ENCODE assay signal across 9 mouse cellular contexts in the genomic region with DNA sequence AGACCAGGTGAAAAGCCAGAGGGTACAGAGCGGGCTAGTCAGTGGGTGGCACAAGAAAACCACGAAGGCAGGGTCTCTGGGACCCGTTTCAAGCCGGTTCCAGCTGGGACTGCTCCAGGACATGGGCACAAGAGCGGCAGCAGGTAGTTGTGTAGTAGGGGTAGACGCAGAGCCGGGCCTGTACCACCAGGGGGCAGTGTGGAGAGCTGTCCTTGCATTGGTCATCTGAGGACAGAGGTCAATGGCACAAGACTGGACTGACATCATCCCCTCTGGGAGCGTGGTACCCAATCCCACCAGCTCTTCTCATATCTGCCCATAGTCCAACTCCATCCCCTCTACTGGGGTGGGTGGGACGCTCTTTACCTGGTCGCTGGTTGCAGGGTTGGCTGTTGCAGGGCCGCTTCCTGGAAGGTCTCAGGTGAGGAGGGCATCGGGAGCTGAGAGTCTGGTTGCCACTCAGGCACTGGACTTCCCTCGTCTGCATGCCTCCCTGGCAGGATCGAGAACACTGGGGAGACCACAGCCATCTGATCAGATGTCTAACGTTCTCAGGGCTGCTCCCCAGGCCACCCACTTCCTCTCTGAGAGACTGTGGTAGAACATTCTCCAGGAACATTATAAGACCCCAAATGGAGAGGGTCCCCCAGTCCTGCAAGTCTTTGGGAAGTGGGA. TPM values are rescaled to one million over a fixed set of nuclear protein-coding genes. Genes with fewer than 3 reads are reported as not detected.
DNase-seq lines count a peak whose midpoint lies in the region; ATAC-seq and TF ChIP-seq lines count a peak whose summit lies in the region.
"Had no signal": no experiment of that assay in that cellular context is flagged by ENCODE, and none has a peak within 500 bp of the region (broad histone marks: within the 10 kb centered on the region; RNA-seq: fewer than 3 reads in every experiment).

No protein-coding gene starts in this region.

- WGBS in midbrain, embryonic 11.5 days = 55% methylated on average over 15 of the region's 15 CpGs
- 62% methylated on average over 15 of the region's 15 CpGs for WGBS in midbrain, embryonic 15.5 days
- 58% methylated on average over 15 of the region's 15 CpGs for WGBS in cerebellum, adult 2 months
- WGBS in lung, embryonic 15.5 days = 61% methylated on average over 14 of the region's 15 CpGs

- intact Hi-C loops in gastrocnemius, postnatal 36 days (cut with DNase I) = loop anchor here (1.0 to 5.0 kb wide), 2 partner anchors 18 to 45 kb away; no protein-coding TSS in a partner anchor

- H3K4me1 ChIP-seq in midbrain, embryonic 11.5 days (ENCODE audit: control insufficient read depth, insufficient read depth, low read length) = peaks cover 7% of the 10 kb centered on the region
- 0 out of 2 replicates have a peak, but pooled peaks cover 8% of the 10 kb centered on the region for H3K4me1 ChIP-seq in midbrain, embryonic 15.5 days
- H3K4me1 ChIP-seq in cerebellum, adult 2 months (ENCODE audit: control insufficient read depth, insufficient read depth, low read length) = peaks cover 15% of the 10 kb centered on the region
- peaks cover 64% of the 10 kb centered on the region for H3K4me1 ChIP-seq in lung, embryonic 15.5 days

- no peaks in the 10 kb centered on the region for H3K27me3 ChIP-seq in midbrain, embryonic 11.5 days (ENCODE audit: control insufficient read depth, insufficient read depth, low read length)
- H3K27me3 ChIP-seq in midbrain, embryonic 15.5 days (replicated peaks) = no peaks in the 10 kb centered on the region
- H3K27me3 ChIP-seq in cerebellum, adult 2 months (ENCODE audit: control insufficient read depth, insufficient read depth, low read length) = no peaks in the 10 kb centered on the region
- H3K27me3 ChIP-seq in lung, embryonic 15.5 days = no peaks in the 10 kb centered on the region
- H3K27me3 ChIP-seq: embryonic facial prominence, embryonic 12.5 days had no signal

- no peak overlapping the region for H3K4me2 ChIP-seq in midbrain, embryonic 11.5 days
- H3K4me2 ChIP-seq in midbrain, embryonic 15.5 days = no peak overlapping the region
- no peak overlapping the region for H3K4me2 ChIP-seq in lung, embryonic 15.5 days
- H3K4me2 ChIP-seq: embryonic facial prominence, embryonic 12.5 days had no signal

- ATAC-seq in midbrain, embryonic 11.5 days (ENCODE audit: low FRiP score) = no peak; the same call in 1 of the 2 replicates
- no peak for ATAC-seq in midbrain, embryonic 15.5 days (replicated peaks)
- no peak for ATAC-seq in lung, embryonic 15.5 days (ENCODE audit: borderline replicate concordance, extremely low read depth, low FRiP score, low TSS enrichment)

- H3K9me3 ChIP-seq in midbrain, embryonic 11.5 days (ENCODE audit: control insufficient read depth, low read length) = no peaks in the 10 kb centered on the region
- H3K9me3 ChIP-seq in midbrain, embryonic 15.5 days = no peaks in the 10 kb centered on the region
- H3K9me3 ChIP-seq in lung, embryonic 15.5 days = no peaks in the 10 kb centered on the region
- H3K9me3 ChIP-seq: embryonic facial prominence, embryonic 12.5 days had no signal

- H3K9ac ChIP-seq in midbrain, embryonic 11.5 days (ENCODE audit: low read length) = no peak overlapping the region
- no peak overlapping the region for H3K9ac ChIP-seq in midbrain, embryonic 15.5 days
- no peak overlapping the region for H3K9ac ChIP-seq in lung, embryonic 15.5 days
- H3K9ac ChIP-seq: embryonic facial prominence, embryonic 12.5 days had no signal

- peak; percentile 72 for TF ChIP-seq CTCF in cerebellum, adult 2 months (IDR thresholded peaks at IDR 0.05; ENCODE audit: borderline replicate concordance, insufficient read depth, low read depth, low read length)

- no peak for TF ChIP-seq POLR2A in cerebellum, adult 2 months (IDR thresholded peaks at IDR 0.05; ENCODE audit: borderline replicate concordance, insufficient read depth, low read length)

- H3K27ac ChIP-seq in midbrain, embryonic 11.5 days (ENCODE audit: low read depth, low read length) = no peak overlapping the region
- H3K27ac ChIP-seq in midbrain, embryonic 15.5 days = no peak overlapping the region
- no peak overlapping the region for H3K27ac ChIP-seq in cerebellum, adult 2 months (ENCODE audit: insufficient read depth, low read length)
- H3K27ac ChIP-seq in lung, embryonic 15.5 days = peak overlapping the region; percentile 95; the same call in 1 of the 2 replicates

- H3K4me3 ChIP-seq in midbrain, embryonic 11.5 days (ENCODE audit: low read depth, low read length) = no peak overlapping the region
- no peak overlapping the region for H3K4me3 ChIP-seq in midbrain, embryonic 15.5 days
- H3K4me3 ChIP-seq in cerebellum, adult 2 months (replicated peaks; ENCODE audit: insufficient read depth, low read depth, low read length) = no peak overlapping the region
- H3K4me3 ChIP-seq in lung, embryonic 15.5 days = no peak overlapping the region
- H3K4me3 ChIP-seq: embryonic facial prominence, embryonic 12.5 days had no signal

- peak; percentile 93 for DNase-seq in midbrain, embryonic 11.5 days (ENCODE audit: low spot score, missing footprints)
- peak; percentile 48 to 62 for DNase-seq in cerebellum, adult 2 months
- peak; percentile 75 to 85 for DNase-seq in gastrocnemius, postnatal 36 days
- peak; percentile 87 for DNase-seq in kidney, postnatal 10 days
- peak; percentile 55 for DNase-seq in right cerebral cortex, postnatal 14 days
- peak; percentile 72 to 79 for DNase-seq in urinary bladder, postnatal 36 days (ENCODE audit: low spot score in 2 of 2)

- no peaks in the 10 kb centered on the region for H3K36me3 ChIP-seq in midbrain, embryonic 11.5 days (ENCODE audit: control insufficient read depth, insufficient read depth, low read length)
- 0 out of 2 replicates have a peak, but pooled peaks cover 2% of the 10 kb centered on the region for H3K36me3 ChIP-seq in midbrain, embryonic 15.5 days (replicated peaks)
- no peaks in the 10 kb centered on the region for H3K36me3 ChIP-seq in lung, embryonic 15.5 days

RNA-seq across cellular contexts. Expression of gene Adamtsl4, which starts 10.8 kb away (rescaled TPM):
- 0.28 and 0.52 TPM in 2 replicates for polyA plus RNA-seq in midbrain, embryonic 11.5 days (2014; fragmentation: Nextera tagmentation; extraction: Ambion mirVana)
- 1.0 TPM in 2 replicates for polyA plus RNA-seq in midbrain, embryonic 15.5 days (2015; fragmentation: Nextera tagmentation; extraction: Ambion mirVana)
- polyA plus RNA-seq in cerebellum, adult 2 months (2012; rRNA removed) = 13.5 and 15.9 TPM in 2 replicates
- total RNA-seq in gastrocnemius, postnatal 36 days (2021) = 10 to 100 TPM; 25.7 to 41.2 TPM
- 3.1 and 5.7 TPM in 2 replicates for polyA plus RNA-seq in lung, embryonic 15.5 days (2015; fragmentation: Nextera tagmentation; extraction: Ambion mirVana)

RNA-seq across cellular contexts. Expression of gene Mcl1, which starts 18.3 kb away (rescaled TPM):
- 74.1 and 79.9 TPM in 2 replicates for polyA plus RNA-seq in midbrain, embryonic 11.5 days (2014; fragmentation: Nextera tagmentation; extraction: Ambion mirVana)
- 47.8 and 47.9 TPM in 2 replicates for polyA plus RNA-seq in midbrain, embryonic 15.5 days (2015; fragmentation: Nextera tagmentation; extraction: Ambion mirVana)
- polyA plus RNA-seq in cerebellum, adult 2 months (2012; rRNA removed) = 43.6 and 45.4 TPM in 2 replicates
- total RNA-seq in gastrocnemius, postnatal 36 days (2021) = 100 to 1,000 TPM; 109 to 130 TPM
- 64.5 and 65.2 TPM in 2 replicates for polyA plus RNA-seq in lung, embryonic 15.5 days (2015; fragmentation: Nextera tagmentation; extraction: Ambion mirVana)

RNA-seq across cellular contexts. Expression of gene Ensa, which starts 52.1 kb away (rescaled TPM):
- 88.1 and 93.2 TPM in 2 replicates for polyA plus RNA-seq in midbrain, embryonic 11.5 days (2014; fragmentation: Nextera tagmentation; extraction: Ambion mirVana)
- 123 and 133 TPM in 2 replicates for polyA plus RNA-seq in midbrain, embryonic 15.5 days (2015; fragmentation: Nextera tagmentation; extraction: Ambion mirVana)
- 84.5 and 88.8 TPM in 2 replicates for polyA plus RNA-seq in cerebellum, adult 2 months (2012; rRNA removed)
- 10 to 100 TPM; 85.6 to 96.1 TPM for total RNA-seq in gastrocnemius, postnatal 36 days (2021)
- 65.3 and 69.2 TPM in 2 replicates for polyA plus RNA-seq in lung, embryonic 15.5 days (2015; fragmentation: Nextera tagmentation; extraction: Ambion mirVana)
